Comparison of ENCODE assay signal across 25 mouse cellular contexts in genomic region chr12:9941823-9942222, GRCm38 (mm10).
"Had no signal": no experiment of that assay in that cellular context is flagged by ENCODE, and none has a peak within 500 bp of the region (broad histone marks: within the 10 kb centered on the region; RNA-seq: fewer than 3 reads in every experiment).

No protein-coding gene starts in this region.

- H3K36me3 ChIP-seq: embryonic facial prominence, embryonic 10.5 days; embryonic facial prominence, embryonic 12.5 days; embryonic facial prominence, embryonic 13.5 days; embryonic facial prominence, embryonic 15.5 days; forebrain, embryonic 10.5 days; forebrain, embryonic 12.5 days; forebrain, embryonic 15.5 days had no signal

- H3K4me2 ChIP-seq: embryonic facial prominence, embryonic 12.5 days; embryonic facial prominence, embryonic 13.5 days; embryonic facial prominence, embryonic 15.5 days; forebrain, embryonic 12.5 days; forebrain, embryonic 13.5 days; forebrain, embryonic 15.5 days had no signal

- H3K4me3 ChIP-seq: embryonic facial prominence, embryonic 10.5 days; embryonic facial prominence, embryonic 12.5 days; embryonic facial prominence, embryonic 13.5 days; embryonic facial prominence, embryonic 15.5 days; erythroblast, embryonic 14.5 days; forebrain, embryonic 10.5 days; forebrain, embryonic 12.5 days; forebrain, embryonic 13.5 days; forebrain, embryonic 15.5 days; gastrocnemius, adult 2 months; heart, adult 2 months had no signal

- H3K27me3 ChIP-seq: embryonic facial prominence, embryonic 12.5 days; embryonic facial prominence, embryonic 13.5 days; embryonic facial prominence, embryonic 15.5 days; forebrain, embryonic 12.5 days; forebrain, embryonic 13.5 days; forebrain, embryonic 15.5 days had no signal

- DNase-seq: cerebellum, adult 8-10 months; cerebellum, adult 9-10 months; cerebellum, adult 9-11 months; cerebellum, postnatal 14 days; cerebellum, postnatal 25 days; cerebellum, postnatal 36 days; embryo, embryonic 11 days; forebrain, postnatal 0 days; gastrocnemius, adult 2 months; gastrocnemius, postnatal 10 days; gastrocnemius, postnatal 14 days; gastrocnemius, postnatal 25 days; gastrocnemius, postnatal 36 days; heart, adult 11 months; heart, adult 18-20 months; heart, adult 2 months had no signal
